Mouse (Mus musculus): ENCODE measurements around the gene Creb3l1.

Creb3l1 gene

DNA sequence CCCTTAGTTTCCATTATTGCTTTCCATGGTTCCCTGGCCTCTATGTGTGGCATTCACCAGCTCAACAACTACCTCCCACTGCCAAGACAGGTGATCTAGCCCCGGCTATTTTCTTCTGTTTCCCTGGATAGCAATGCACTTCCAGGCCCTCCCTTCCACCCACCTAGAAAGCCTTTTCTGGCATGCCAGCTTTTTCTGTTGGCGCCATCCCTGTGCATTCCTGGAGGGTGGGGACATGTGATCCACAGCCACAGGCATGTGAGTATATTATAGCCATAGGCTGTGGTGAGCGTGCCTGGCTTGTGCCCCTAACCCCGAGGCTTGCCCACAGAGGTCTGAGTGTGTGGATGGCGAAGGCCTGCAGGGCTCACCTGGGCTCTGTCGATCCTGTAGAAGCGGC, 88.1 kb downstream of the Creb3l1 start:
- no peak for DNase-seq

GRCm38 (mm10) chr2:91934826-91935525, 89.3 kb downstream of the Creb3l1 start:
- DNase-seq = no peak

DNA sequence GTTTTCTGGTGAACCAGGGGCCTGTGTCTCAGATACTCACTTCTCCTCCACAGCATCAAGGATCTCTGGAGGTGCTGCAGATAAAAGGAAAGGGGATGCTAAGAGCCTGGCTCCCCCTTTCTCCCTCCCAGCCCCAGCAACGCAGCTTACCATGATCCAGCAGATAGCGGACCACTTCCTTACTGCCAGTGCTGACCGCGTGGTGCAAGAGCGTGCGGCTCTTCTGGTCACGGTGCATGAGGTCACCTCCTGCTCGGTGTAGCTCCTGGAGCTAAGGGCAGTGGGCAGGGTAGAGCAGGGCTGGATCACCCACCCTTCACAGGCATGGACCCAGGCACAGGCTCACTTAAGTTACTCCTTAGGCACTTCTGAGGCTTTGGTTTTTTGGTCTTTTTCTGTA, 90.3 kb downstream of the Creb3l1 start:
- no peak for DNase-seq

DNA sequence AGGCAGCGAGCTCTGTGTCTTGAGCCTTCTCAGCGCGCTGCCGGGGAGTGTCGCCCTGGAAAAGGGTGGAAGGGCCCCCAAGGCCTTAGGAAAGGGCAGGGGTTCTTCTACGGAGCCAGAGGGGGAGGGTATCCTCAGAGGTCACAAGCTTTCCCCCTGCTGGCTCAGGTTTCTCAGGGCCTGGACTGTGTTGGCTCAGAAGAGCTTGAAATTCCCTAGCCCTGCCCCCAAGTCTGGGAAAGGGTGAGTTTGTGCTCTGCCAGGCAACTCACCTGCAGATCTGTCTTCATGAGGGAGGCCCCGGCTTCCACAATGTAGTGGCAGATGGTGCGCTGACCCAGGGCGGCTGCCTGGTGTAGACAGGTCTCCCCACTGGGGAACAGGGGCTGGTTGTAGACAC, 90.8 kb downstream of the Creb3l1 start:
- no peak for DNase-seq

DNA sequence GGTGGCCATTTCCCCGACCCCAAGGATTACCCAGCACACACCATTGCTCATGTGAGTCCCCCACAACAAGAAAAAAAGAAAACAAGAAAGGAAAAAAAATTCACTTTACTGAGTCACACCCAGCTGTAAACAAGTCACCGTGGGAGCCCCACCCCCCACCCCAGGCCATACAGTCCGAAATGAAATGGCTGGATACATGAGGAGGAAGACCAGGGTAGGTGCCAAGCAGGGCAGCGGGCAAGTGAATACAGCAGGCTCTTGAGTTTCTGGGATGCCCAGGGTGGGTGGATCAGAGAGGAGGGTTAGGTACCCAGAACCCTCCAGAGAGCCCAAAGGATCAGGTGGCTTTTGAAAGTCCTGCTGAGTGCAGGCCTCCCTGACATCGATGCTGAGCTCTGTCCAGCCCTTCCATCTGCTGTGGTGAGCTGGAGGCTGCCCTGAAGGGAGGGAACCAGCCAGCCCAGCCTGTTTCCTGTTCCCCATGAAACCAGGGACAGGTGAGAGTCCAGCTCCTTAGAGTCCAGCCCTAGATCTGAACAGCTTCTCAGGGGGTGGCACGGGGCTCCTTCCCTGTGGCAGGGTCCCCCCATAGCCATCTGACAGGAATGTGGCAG, 91.5 kb downstream of the Creb3l1 start:
- no peak for DNase-seq

Measured in layer of hippocampus, adult 9-11 months (tissue).